Mouse (Mus musculus) yolk sac, embryonic 10.5 days (tissue): ENCODE measurements around the gene Abhd14b.
A peak's percentile ranks its signal among the peaks of the same experiment; 100 is the strongest.

Experiments used
- DNase-seq: peaks from one replicate; pipeline ENCODE4 v3.0.0-alpha.2; 2017; ENCODE audit warnings: low spot score

The Abhd14b gene

GRCm38 (mm10) chr9:106429221-106430014 lies 17.8 kb upstream of the Abhd14b start, which contains the start of gene Rpl29:
TSS of gene Rpl29 (plus strand) at chr9:106429454.
- DNase-seq, result peak; percentile 95

- no peak for DNase-seq
Measured at GRCm38 (mm10) chr9:106430015-106430264, 17.3 kb upstream of the Abhd14b start.

GRCm38 (mm10) chr9:106433389-106433788 lies 13.9 kb upstream of the Abhd14b start:
- no peak for DNase-seq

DNA sequence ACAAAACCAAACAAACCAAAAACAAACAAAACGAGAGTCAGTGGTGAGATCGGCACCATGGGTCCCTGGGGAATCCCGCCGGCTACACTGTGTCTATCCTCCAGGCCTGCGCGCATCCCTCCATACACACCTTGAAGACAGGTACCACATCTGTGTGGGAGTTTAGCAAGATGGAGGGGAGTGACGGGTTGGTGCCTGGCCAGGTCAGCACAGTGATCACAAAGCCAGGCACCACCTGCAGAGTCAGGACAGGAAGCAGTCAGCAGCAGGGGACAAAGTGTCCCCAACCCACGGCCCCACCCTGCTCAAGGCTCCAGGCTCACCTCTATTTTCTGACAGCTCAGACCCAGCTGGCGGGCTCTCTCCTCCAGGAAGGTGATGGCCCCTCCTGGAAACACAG lies 10.7 kb upstream of the Abhd14b start:
- no peak for DNase-seq

GRCm38 (mm10) chr9:106442680-106443079 lies 4.6 kb upstream of the Abhd14b start:
- no peak for DNase-seq

DNA sequence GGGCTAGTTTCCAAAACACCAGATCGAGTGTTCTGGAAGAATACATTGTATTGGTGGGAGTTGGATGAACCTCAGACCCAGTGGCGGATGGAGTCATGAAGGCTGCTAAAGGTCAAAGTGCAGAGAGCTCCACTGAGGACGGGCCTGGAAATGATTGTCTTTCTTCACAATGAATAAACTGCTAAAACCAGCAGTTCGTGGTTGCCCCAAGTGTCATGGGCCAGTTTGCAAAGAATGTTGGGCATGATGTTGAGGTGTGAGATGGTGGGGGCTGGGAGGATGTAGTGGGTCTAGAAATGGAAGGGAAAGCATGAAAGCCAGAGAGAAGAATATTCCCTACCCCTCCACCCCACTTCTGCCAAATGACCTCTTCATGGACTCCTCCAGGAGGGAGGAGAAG lies 2.4 kb upstream of the Abhd14b start:
- DNase-seq, result no peak

GRCm38 (mm10) chr9:106447951-106448350 lies 692 bp downstream of the Abhd14b start:
- no peak for DNase-seq

DNA sequence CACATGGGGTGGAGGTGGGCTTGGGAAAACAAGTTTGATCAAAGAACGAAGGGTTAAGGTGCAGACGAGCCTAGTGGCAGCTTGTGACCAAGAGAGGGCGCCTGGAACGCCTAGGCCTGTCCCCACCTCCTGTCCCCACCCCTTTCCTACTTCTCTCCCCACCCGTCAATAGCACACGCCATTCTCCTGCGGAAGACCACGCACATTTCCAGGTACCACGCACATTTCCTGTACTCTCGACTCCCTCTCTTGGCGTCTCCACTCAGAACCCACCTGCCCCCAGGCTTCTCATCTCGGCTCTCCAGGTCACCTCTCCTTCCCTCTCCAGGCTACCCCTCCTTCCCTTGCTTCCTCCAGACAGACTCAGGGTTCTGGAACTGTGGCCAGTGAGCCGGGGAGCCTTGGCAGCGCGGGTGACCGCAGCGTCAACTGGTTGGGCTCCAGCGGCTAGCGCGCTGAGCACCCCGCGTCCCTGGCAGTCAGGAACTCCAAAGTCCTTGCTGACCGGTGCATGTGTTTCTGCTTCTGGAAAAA lies 1.3 kb downstream of the Abhd14b start:
- peak; percentile 82 for DNase-seq

DNA sequence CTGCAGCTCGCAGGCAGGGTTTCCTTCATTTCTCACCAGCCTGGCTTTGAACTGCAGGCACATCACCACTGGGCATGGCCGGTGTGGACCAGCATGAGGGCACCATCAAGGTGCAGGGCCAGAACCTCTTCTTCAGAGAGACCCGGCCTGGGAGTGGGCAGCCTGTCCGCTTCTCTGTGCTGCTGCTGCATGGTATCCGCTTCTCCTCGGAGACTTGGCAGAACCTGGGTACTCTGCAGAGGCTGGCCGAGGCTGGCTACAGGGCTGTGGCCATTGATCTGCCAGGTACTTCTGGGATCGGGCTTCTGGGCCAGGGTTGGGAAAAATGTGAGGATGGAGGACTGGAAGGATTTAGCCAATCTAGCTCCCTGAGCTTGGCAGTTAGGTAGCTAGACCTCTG lies 2.7 kb downstream of the Abhd14b start:
- DNase-seq, result no peak

DNA sequence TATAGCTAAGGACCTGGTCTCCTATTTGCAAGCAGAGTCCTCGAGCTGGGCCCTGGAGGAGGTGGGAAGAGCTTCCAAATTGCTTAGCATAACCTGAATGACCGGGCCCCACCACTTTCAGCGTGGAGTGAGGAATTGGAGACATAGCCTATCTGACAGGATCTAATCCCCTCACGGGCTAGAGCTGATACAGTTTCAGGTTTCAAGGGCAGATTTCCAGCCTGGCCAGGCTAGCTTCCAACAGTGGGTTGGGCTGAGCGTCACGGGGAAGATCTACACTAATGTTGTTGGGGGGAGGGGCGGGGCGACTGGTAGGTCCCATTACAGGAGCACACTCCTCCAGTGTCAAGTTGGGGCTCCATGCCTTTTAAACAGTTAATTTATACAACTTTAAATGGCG lies 3.4 kb downstream of the Abhd14b start:
- DNase-seq, result no peak

- DNase-seq, result no peak
Measured at GRCm38 (mm10) chr9:106451298-106451697, 4.0 kb downstream of the Abhd14b start.

DNA sequence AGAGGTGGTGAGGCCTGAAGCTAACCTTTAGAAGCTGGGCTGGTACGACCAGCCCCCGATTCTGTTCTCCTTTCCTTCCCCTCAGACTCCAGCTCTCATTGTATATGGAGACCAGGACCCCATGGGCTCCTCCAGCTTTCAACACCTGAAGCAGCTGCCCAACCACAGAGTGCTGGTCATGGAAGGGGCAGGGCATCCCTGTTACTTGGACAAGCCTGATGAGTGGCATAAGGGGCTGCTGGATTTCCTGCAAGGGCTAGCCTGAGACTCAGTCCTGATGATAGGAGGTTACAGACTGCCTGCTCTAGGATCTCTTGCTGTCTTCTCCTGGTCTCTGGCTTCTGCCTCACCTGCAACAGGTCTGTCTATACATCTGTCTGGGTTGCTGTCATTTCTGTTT lies 4.6 kb downstream of the Abhd14b start:
- no peak for DNase-seq

GRCm38 (mm10) chr9:106452351-106452750 lies 5.1 kb downstream of the Abhd14b start:
- no peak for DNase-seq

- DNase-seq, result peak; percentile 76
Measured at GRCm38 (mm10) chr9:106452821-106453220, 5.6 kb downstream of the Abhd14b start.

DNA sequence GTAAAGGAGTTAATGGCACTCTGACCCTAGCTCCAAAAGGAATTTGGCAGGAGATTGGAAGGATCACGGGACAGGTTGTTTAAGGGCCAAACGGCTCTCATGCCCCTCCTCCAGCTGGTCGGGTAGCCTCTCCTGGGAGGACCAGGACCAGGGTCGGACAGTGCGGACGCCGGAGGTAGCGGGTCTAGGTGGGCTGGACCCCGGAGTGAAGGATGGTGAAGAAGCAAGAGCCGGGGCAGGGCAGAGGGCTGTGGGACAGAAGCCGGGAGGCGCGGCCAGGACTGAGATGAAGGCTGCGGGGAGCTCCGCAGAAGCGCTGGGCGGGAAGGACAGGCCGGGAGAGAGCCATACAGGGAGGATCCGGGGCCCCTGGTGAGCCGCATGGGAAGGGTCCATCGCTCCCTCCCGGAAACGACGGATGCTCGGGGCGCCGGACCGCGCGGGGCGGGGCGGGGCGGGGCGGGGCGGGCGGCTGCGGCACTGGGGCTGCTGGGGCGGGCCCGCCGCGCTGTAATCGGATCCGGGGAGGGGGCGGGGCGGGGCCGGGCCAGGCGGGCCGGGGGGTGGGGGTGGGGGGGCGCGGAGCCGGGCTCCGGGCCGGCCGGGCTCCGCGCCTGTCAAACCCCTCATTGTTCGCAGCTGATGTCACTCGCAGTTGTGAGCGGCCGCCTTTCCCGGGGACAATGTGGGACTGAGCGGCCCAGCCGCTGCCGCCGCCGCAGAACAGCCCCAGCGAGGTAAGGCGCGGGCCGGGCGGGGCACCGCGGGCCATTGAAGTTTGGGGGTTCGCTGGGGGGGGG lies 6.2 kb downstream of the Abhd14b start, which contains the start of gene Pcbp4:
Gene Pcbp4, plus strand, starts transcription at position 21 of the 800 bp plus-strand sequence.
- DNase-seq, result peak; percentile 86

GRCm38 (mm10) chr9:106454071-106454761 lies 7.0 kb downstream of the Abhd14b start:
- DNase-seq, result no peak

GRCm38 (mm10) chr9:106454888-106455681 lies 7.8 kb downstream of the Abhd14b start:
- peak; percentile 58 for DNase-seq

- no peak for DNase-seq
Measured at GRCm38 (mm10) chr9:106456325-106457162, 9.3 kb downstream of the Abhd14b start.

DNA sequence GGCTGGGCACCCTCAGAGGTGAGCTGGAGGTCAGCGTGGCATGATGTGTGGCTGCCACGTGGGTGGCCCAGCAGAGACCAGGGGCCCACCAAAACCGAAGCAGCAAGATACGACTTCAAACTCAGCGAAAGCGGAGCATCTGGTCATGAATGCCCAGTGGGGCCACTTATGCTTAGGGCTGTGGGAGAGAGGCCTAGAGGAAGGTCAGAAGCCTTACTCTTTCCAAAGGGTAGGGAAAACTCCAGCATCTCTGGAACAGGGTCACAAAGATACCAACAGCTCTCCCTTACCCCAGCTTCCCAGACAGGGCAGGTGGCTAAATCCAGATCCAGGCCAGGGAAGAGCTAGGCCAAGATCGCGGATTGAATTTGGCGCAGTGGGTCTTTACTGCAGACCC lies 9.9 kb downstream of the Abhd14b start:
- DNase-seq, result no peak

GRCm38 (mm10) chr9:106457920-106458319 lies 10.7 kb downstream of the Abhd14b start:
- no peak for DNase-seq

GRCm38 (mm10) chr9:106459946-106460345 lies 12.7 kb downstream of the Abhd14b start:
- no peak for DNase-seq
